Mouse (Mus musculus) hindbrain, embryonic 10.5 days (tissue): Measurements from ENCODE around the gene Agpat4. TPM values are rescaled to one million over a fixed set of nuclear protein-coding genes. Genes with fewer than 3 reads are reported as not detected.
A peak's percentile ranks its signal among the peaks of the same experiment; 100 is the strongest.

Experiments used
- DNase-seq: peaks from one replicate; pipeline ENCODE4 v3.0.0-alpha.2; 2017; ENCODE audit warnings: low spot score
- H3K27ac ChIP-seq: fragments of 300-500 bp; sonication (generic); 2 replicates; pipeline ENCODE4 v1.5.1; 2016; ENCODE audit warnings: mild to moderate bottlenecking, moderate library complexity
- H3K27me3 ChIP-seq: fragments of 300-500 bp; sonication (generic); 2 replicates; pipeline ENCODE4 v1.6.1; 2016; ENCODE audit warnings: mild to moderate bottlenecking; ENCODE audit not compliant: poor library complexity, insufficient read depth, severe bottlenecking
- H3K36me3 ChIP-seq: fragments of 300-500 bp; sonication (generic); 2 replicates; pipeline ENCODE4 v1.6.1; 2016; ENCODE audit warnings: mild to moderate bottlenecking, moderate library complexity
- H3K4me1 ChIP-seq: fragments of 300-500 bp; sonication (generic); replicated peaks from 2 replicates; pipeline ENCODE4 v1.6.1; 2016; ENCODE audit warnings: mild to moderate bottlenecking
- H3K4me3 ChIP-seq: fragments of 300-500 bp; sonication (generic); 2 replicates; pipeline ENCODE4 v1.5.1; 2016; ENCODE audit warnings: mild to moderate bottlenecking, moderate library complexity
- H3K9me3 ChIP-seq: fragments of 300-500 bp; sonication (generic); 2 replicates; pipeline ENCODE4 v1.6.1; 2016; ENCODE audit warnings: mild to moderate bottlenecking, moderate library complexity
- WGBS: fragments of 180-500 bp; shearing (Covaris S2); methylation state at CpG from one replicate; pipeline ENCODE4 v1.1.7; 2016; 5-methylcytosine and 5-hydroxymethylcytosine counted together
- polyA plus RNA-seq: library from polyadenylated mRNA; unstranded; fragments of >200 nt; fragmentation: Nextera tagmentation; extraction: Ambion mirVana; gene quantifications from 2 replicates; pipeline ENCODE4 v1.2.1, GENCODE M21; 2016

The Agpat4 gene
- polyA plus RNA-seq, 1 experiment from 2014 or later: 44.4 TPM

DNA sequence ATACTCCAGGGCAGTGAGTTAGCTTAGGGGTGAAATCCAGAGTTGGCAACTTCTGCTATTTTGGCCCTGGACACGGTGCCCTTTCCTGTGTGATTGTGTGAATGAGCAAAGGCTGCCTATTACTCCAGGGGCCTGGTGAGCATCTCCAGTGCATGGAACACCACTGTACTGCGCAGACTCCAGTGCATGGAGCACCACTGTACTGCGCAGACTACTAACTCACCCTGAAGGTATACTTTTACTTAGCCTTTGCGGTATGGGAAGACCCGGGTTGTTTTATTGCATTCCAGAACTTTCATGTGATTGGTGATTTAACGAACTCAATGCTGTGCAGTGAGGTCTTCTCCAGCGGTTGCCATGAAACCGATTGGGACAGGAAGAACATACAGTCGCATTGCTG is 47.2 kb downstream of the Agpat4 start:
- Histone ChIP-seq H3K27me3 (no peaks in the 10 kb centered on the region), H3K27ac (no peak overlapping the region), H3K9me3 (no peaks in the 10 kb centered on the region), H3K4me1 (peaks cover 22% of the 10 kb centered on the region), H3K4me3 (no peak overlapping the region), H3K36me3 (peaks cover 16% of the 10 kb centered on the region; the same call in 1 of the 2 replicates)
- WGBS: 95% methylated on average over 9 of the region's 9 CpGs
- no peak for DNase-seq

DNA sequence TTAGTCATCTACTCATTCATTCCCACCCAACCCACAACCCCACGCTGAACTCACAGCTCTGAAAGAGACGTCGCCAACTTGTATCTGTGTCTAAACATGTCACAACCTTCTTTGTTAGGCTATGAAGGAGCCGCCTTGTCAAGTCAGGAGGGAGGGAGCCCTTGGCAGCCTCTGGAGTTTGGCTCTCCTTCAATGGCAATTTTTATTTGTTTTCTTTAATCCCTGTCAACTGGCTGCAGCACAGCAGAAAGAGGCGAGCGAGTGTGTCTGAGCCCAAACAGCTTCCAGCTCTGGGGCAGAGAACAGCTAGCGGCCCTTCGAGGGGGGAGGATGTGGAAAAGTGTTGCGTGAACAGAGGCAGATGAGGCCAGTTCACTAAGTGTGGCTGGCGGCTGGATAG is 50.0 kb downstream of the Agpat4 start:
- WGBS: 66% methylated on average over 10 of the region's 10 CpGs
- peak overlapping the region; percentile 5; the same call in 1 of the 2 replicates for H3K27ac ChIP-seq
- DNase-seq: no peak

DNA sequence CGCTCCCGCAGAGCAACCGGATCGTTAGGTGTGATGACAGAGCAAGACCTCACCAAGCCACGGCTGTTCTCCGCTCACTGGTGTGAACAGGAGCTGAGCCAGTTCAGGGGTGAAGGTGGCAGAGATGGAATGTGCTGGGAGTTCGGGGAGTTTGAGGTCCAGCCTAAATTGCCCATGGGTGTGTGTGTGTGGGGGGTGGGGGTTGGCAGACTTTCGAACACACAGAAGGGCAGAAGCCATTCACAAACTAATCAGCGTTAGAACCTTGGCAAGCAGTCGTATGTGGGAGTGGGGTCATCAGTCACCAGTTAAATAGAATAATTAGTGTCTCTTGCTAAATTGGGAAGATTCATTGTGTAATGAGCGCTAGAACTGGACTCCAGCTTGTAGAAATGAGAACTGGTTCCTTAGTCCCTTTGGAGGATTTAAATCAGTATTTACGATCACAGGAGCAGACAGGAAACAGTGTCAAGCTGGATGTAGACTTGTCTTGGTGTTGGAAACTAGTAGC is 50.9 kb downstream of the Agpat4 start:
- 88% methylated on average over 12 of the region's 12 CpGs for WGBS
- peaks cover 17% of the 10 kb centered on the region for H3K4me1 ChIP-seq
- no peaks in the 10 kb centered on the region for H3K27me3 ChIP-seq
- no peak overlapping the region for H3K27ac ChIP-seq
- peaks cover 15% of the 10 kb centered on the region for H3K36me3 ChIP-seq
- no peak for DNase-seq
- H3K9me3 ChIP-seq: no peaks in the 10 kb centered on the region
- no peak overlapping the region for H3K4me3 ChIP-seq

More for the DNA sequence above, 50.0 kb downstream of the Agpat4 start:
- H3K4me1 ChIP-seq: peaks cover 22% of the 10 kb centered on the region
- H3K27me3 ChIP-seq: no peaks in the 10 kb centered on the region
- no peak overlapping the region for H3K4me3 ChIP-seq
- peaks cover 7% of the 10 kb centered on the region; the same call in 1 of the 2 replicates for H3K36me3 ChIP-seq
- no peaks in the 10 kb centered on the region for H3K9me3 ChIP-seq

DNA sequence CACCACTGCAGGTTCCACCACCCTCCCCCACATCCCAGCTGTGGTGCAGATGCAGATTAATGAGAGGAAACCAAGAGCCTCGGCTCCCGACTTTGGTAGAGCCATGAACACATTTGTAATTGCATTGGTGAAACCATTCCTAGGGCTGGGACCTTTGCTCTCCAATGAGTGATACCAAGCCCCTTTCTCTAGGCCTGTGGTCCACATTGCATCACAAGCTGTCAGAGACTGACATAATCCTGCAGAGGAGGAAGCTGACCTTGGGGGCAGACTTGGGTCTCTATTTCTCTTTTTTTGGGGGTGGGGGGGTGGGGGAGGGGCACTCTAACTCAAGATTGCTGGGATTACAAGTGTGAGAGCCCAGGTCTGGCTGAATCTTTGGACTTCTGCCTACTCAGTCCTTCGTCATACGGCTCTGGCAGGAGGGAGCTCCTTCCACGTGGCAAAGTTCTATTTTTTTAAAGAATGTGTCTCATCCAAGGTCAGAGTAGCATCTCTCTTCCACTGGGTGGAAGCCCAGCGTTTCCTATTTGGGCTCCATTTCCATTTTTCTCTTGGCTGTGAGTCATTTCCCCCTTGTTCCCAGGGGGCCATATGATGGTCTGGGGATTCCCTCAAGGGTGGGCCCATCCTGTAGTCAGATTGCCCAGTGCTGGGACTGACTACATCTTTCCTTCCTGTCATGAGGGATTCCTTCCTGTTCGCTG is 52.4 kb downstream of the Agpat4 start:
- Histone ChIP-seq H3K27me3 (no peaks in the 10 kb centered on the region), H3K4me1 (peaks cover 17% of the 10 kb centered on the region), H3K27ac (no peak overlapping the region), H3K4me3 (no peak overlapping the region), H3K9me3 (no peaks in the 10 kb centered on the region), H3K36me3 (peaks cover 16% of the 10 kb centered on the region)
- DNase-seq: no peak
- 73% methylated on average over 7 of the region's 7 CpGs for WGBS

DNA sequence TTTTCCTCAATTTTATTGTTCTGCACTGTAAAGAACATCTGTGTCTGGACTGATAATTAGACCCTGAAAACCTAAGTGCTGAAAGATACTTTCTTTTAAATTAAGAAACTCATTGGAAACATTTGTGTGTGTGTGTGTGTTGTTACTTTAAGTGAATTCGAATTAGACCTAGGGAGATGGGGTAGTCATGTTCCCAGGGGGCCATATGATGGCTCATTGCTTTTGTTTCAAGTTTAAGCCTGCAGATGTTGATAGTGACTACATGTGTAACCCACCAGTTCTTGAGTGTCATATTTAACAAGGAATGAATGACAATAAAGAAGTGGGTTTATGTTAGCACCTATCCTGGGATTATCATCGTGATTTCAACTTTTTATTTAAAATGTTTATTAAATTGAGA is 53.2 kb downstream of the Agpat4 start:
- H3K36me3 ChIP-seq: peaks cover 21% of the 10 kb centered on the region
- no peak overlapping the region for H3K27ac ChIP-seq
- H3K4me1 ChIP-seq: peaks cover 17% of the 10 kb centered on the region
- no peaks in the 10 kb centered on the region for H3K27me3 ChIP-seq
- 92% methylated on average over 2 of the region's 2 CpGs for WGBS
- H3K9me3 ChIP-seq: peaks cover 5% of the 10 kb centered on the region; the same call in 1 of the 2 replicates
- no peak overlapping the region for H3K4me3 ChIP-seq
- DNase-seq: no peak

DNA sequence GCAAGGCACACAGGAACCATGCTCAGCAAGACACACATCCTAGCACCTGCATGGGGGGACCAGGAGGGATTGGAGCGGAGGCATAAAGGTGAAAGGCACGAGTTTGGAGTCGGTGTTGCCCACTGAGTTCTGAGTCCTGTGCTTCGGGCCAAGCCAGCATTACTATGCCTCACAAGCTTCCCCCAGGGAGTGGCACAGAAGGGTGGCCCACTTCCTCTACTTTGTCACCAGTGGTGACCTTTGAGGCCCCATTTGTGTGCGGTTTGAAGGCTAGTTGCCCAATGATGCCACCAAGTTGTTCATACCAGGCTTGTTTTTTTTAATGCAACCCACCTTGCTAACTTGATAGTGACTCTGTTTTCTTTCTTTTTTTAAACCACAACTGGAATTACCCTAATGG is 55.7 kb downstream of the Agpat4 start:
- Histone ChIP-seq H3K4me3 (no peak overlapping the region), H3K27ac (no peak overlapping the region), H3K36me3 (peaks cover 33% of the 10 kb centered on the region), H3K4me1 (peaks cover 8% of the 10 kb centered on the region; the same call in 1 of the 2 replicates), H3K9me3 (peaks cover 13% of the 10 kb centered on the region; the same call in 1 of the 2 replicates), H3K27me3 (no peaks in the 10 kb centered on the region)
- 93% methylated on average over 5 of the region's 5 CpGs for WGBS
- no peak for DNase-seq

- H3K27me3 ChIP-seq: no peaks in the 10 kb centered on the region
- H3K27ac ChIP-seq: no peak overlapping the region
- peaks cover 8% of the 10 kb centered on the region; the same call in 1 of the 2 replicates for H3K4me1 ChIP-seq
- no peak for DNase-seq
- H3K4me3 ChIP-seq: no peak overlapping the region
- WGBS: 87% methylated on average over 7 of the region's 7 CpGs
- peaks cover 40% of the 10 kb centered on the region for H3K36me3 ChIP-seq
- H3K9me3 ChIP-seq: peaks cover 13% of the 10 kb centered on the region; the same call in 1 of the 2 replicates
Observed at GRCm38 (mm10) chr17:12174896-12175295, 56.4 kb downstream of the Agpat4 start.

DNA sequence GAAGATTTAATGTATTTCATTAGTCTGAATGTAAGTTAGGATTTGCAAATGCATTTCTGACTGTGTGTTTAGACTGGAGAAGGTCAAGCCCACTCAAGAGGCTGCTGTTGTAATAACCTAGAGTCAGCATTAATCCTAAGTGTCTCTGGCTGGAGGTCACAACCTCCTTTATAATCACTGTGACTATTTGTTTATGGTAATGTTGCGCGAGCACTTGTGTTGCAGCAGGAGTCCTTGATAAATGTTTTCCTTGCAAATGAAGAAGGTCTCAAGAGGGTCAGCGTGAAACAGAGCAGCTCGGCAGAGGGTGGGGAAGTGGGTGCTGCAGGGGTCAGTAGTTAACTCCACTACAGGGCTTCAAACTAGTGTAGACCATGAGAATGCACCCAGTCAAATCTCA is 57.1 kb downstream of the Agpat4 start:
- Histone ChIP-seq H3K9me3 (peaks cover 13% of the 10 kb centered on the region; the same call in 1 of the 2 replicates), H3K36me3 (peaks cover 47% of the 10 kb centered on the region), H3K4me1 (peaks cover 6% of the 10 kb centered on the region; the same call in 1 of the 2 replicates), H3K4me3 (no peak overlapping the region), H3K27me3 (no peaks in the 10 kb centered on the region), H3K27ac (no peak overlapping the region)
- WGBS: 71% methylated on average over 4 of the region's 4 CpGs
- DNase-seq: no peak

DNA sequence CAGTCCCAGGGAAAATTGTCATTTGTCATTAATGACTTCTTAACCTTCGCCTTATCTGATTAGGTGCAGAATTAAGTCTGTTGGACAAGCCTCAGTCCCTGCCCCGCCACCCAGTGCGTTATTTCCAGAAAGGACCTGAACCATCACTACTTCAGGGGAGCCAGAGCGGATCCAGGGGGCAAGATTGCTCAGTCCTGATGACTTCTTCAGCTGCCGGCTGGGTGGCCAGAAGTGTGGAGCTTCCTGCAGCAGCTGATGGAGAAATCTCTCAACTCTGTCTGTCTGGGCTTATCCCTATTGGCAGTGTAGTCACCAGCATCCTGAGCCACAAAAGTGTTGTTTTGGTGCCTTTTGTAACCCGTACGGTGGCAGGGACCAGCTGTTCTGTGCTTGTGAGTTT is 60.8 kb downstream of the Agpat4 start:
- Histone ChIP-seq H3K27ac (no peak overlapping the region), H3K4me1 (no peaks in the 10 kb centered on the region), H3K4me3 (no peak overlapping the region), H3K27me3 (no peaks in the 10 kb centered on the region), H3K9me3 (peaks cover 13% of the 10 kb centered on the region; the same call in 1 of the 2 replicates), H3K36me3 (peaks cover 39% of the 10 kb centered on the region)
- WGBS: 91% methylated on average over 7 of the region's 7 CpGs
- DNase-seq: no peak

DNA sequence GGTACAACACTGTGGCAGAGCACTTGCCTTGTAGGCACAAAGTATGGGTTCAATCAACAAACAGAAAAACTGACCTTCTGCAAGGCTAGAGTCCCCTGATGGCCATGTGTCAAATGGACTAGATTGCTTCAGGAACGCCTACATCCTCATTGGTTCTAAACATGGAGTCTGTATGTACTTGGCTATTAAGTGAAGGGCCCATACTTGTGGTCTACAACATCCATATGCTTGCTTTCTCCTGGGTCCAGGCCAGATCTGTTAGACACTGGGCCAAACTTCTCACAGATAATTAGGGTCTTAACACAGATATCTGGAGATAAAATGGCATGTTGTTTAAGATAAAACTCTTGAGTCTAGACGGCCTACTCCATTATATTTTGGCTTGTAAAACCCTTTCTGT is 61.3 kb downstream of the Agpat4 start:
- no peak for DNase-seq
- Histone ChIP-seq H3K4me1 (no peaks in the 10 kb centered on the region), H3K9me3 (peaks cover 13% of the 10 kb centered on the region; the same call in 1 of the 2 replicates), H3K4me3 (no peak overlapping the region), H3K27me3 (no peaks in the 10 kb centered on the region), H3K36me3 (peaks cover 35% of the 10 kb centered on the region), H3K27ac (no peak overlapping the region)
- WGBS: 90% methylated on average over 2 of the region's 2 CpGs

DNA sequence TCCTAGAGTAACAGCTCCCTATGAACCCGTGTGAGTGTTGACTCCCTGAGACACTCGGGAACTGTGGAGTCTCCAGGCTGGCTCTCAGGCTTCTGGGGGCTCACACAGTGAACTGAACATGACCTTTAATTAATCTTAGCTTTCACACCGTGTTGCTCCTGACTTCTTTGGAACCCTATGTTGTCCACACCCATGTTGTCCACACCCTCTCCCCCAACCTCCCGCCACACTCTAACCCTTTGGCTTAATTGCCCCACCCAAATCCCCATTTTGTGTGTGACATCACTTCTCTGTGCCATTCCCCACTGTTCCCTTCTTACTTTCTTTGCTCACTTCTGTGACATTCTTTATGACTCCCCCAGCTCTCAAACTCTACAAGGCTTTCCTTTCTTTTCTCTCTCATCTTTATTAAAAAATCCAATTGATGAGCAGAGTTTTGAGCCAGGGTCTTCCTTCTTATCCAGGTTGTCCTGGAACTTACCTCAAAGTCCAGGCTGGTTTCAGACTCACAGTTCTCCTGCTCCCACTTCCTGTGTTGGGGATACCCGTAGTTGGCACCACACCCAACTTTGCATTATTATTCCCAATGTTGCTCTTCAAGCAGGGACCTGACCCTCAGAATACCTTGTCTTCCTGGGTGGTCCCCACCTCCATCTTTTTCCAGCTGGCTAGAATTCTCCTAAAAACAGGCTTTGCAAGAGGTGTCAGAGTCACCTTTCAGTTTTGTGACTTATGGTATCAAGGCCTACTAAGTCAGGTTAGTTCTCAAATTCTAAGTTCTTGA is 64.4 kb downstream of the Agpat4 start:
- WGBS: 85% methylated on average over 5 of the region's 5 CpGs
- Histone ChIP-seq H3K4me1 (peaks cover 3% of the 10 kb centered on the region; the same call in 1 of the 2 replicates), H3K4me3 (no peak overlapping the region), H3K27me3 (no peaks in the 10 kb centered on the region), H3K9me3 (no peaks in the 10 kb centered on the region), H3K36me3 (peaks cover 21% of the 10 kb centered on the region), H3K27ac (no peak overlapping the region)
- DNase-seq: no peak

- peaks cover 27% of the 10 kb centered on the region for H3K36me3 ChIP-seq
- no peak for DNase-seq
- WGBS: 71% methylated on average over 8 of the region's 8 CpGs
- no peak overlapping the region for H3K27ac ChIP-seq
- H3K4me3 ChIP-seq: no peak overlapping the region
- H3K9me3 ChIP-seq: peaks cover 2% of the 10 kb centered on the region; the same call in 1 of the 2 replicates
- H3K27me3 ChIP-seq: no peaks in the 10 kb centered on the region
- peaks cover 3% of the 10 kb centered on the region; the same call in 1 of the 2 replicates for H3K4me1 ChIP-seq
Observed at GRCm38 (mm10) chr17:12184283-12184682, 65.8 kb downstream of the Agpat4 start.

DNA sequence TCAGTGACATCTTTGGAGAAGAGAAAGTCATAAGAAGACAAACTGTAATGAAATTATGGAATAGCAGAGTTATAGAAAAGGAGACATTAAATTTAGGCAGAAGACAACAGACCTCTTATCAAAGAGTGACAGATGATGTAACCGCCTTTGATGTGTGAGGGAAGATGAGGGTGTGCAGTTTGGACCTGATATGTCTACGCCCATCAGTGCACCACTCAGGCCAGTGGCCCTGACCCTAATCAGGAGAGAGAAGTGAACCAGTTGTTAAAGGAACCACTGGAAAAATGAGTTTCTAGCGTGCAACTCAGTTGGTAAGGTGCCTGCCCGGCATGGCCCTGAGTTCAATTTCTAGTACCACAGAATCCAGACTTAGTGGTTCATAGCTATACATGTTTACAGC is 67.4 kb downstream of the Agpat4 start:
- Histone ChIP-seq H3K36me3 (peaks cover 22% of the 10 kb centered on the region), H3K27ac (no peak overlapping the region), H3K9me3 (peaks cover 2% of the 10 kb centered on the region; the same call in 1 of the 2 replicates), H3K4me3 (no peak overlapping the region), H3K27me3 (no peaks in the 10 kb centered on the region), H3K4me1 (peaks cover 3% of the 10 kb centered on the region; the same call in 1 of the 2 replicates)
- WGBS: 93% methylated on average over 4 of the region's 4 CpGs
- DNase-seq: no peak
